Mouse (Mus musculus): ENCODE data around the gene Scly. TPM values are rescaled to one million over a fixed set of nuclear protein-coding genes. Genes with fewer than 3 reads are reported as not detected.

Gene Scly
- polyA plus RNA-seq, 1 experiment from 2014 or later: 98.6 TPM

GRCm38 (mm10) chr1:91321760-91322438 lies 23.8 kb downstream of the Scly start, which contains the start of gene Espnl:
TSS of gene Espnl (plus strand) at chr1:91322075.
- no peak for ATAC-seq
- TF ChIP-seq CTCF (IDR thresholded peaks at IDR 0.05): no peak
- CTCF ChIA-PET: no interaction called here
- POLR2A ChIA-PET: interaction anchor here (1.2 to 1.5 kb wide), 2 partner anchors 9 to 11 kb away, joined by 5 to 6 read pairs; no protein-coding TSS in a partner anchor
- no peak for DNase-seq (ENCODE audit: low read depth, low spot score)
- in situ Hi-C loops (cut with MboI; ENCODE audit: low pct_unique_long_range_greater_than_20kb): no loop called here
- no peaks in the 10 kb centered on the region for H3K27me3 ChIP-seq

- in situ Hi-C loops (cut with MboI; ENCODE audit: low pct_unique_long_range_greater_than_20kb): no loop called here
- CTCF ChIA-PET: interaction anchor here (1.2 kb wide), 1 partner anchor 11 kb away, joined by 4 read pairs; no protein-coding TSS in a partner anchor
- DNase-seq (ENCODE audit: low read depth, low spot score) (no peak), ATAC-seq (no peak)
- H3K27me3 ChIP-seq: no peaks in the 10 kb centered on the region
- TF ChIP-seq CTCF (IDR thresholded peaks at IDR 0.05): no peak
- POLR2A ChIA-PET: no interaction called here
Observed at GRCm38 (mm10) chr1:91324646-91325045, 26.5 kb downstream of the Scly start.

- TF ChIP-seq CTCF (IDR thresholded peaks at IDR 0.05): no peak
- CTCF ChIA-PET: no interaction called here
- ATAC-seq (no peak), DNase-seq (ENCODE audit: low read depth, low spot score) (no peak)
- no peaks in the 10 kb centered on the region for H3K27me3 ChIP-seq
- POLR2A ChIA-PET: no interaction called here
- in situ Hi-C loops (cut with MboI; ENCODE audit: low pct_unique_long_range_greater_than_20kb): no loop called here
Observed at GRCm38 (mm10) chr1:91325488-91326042, 27.4 kb downstream of the Scly start.

- no peaks in the 10 kb centered on the region for H3K27me3 ChIP-seq
- no peak for DNase-seq (ENCODE audit: low read depth, low spot score)
- in situ Hi-C loops (cut with MboI; ENCODE audit: low pct_unique_long_range_greater_than_20kb): no loop called here
- CTCF ChIA-PET: no interaction called here
- ATAC-seq: no peak
- TF ChIP-seq CTCF (IDR thresholded peaks at IDR 0.05): no peak
- POLR2A ChIA-PET: interaction anchor here (0.7 kb wide), 1 partner anchor 497 kb away, joined by 3 read pairs; no protein-coding TSS in a partner anchor
Observed at GRCm38 (mm10) chr1:91332102-91332501, 34.0 kb downstream of the Scly start.

- POLR2A ChIA-PET: interaction anchor here (0.6 kb wide), 1 partner anchor 60 kb away, joined by 3 read pairs; no protein-coding TSS in a partner anchor
- ATAC-seq (no peak), DNase-seq (ENCODE audit: low read depth, low spot score) (no peak)
- H3K27me3 ChIP-seq: no peaks in the 10 kb centered on the region
- TF ChIP-seq CTCF (IDR thresholded peaks at IDR 0.05): no peak
- CTCF ChIA-PET: no interaction called here
- in situ Hi-C loops (cut with MboI; ENCODE audit: low pct_unique_long_range_greater_than_20kb): no loop called here
Observed at GRCm38 (mm10) chr1:91333582-91333981, 35.4 kb downstream of the Scly start.

GRCm38 (mm10) chr1:91337355-91337754 lies 39.2 kb downstream of the Scly start:
- DNase-seq (ENCODE audit: low read depth, low spot score) (no peak), ATAC-seq (no peak)
- in situ Hi-C loops (cut with MboI; ENCODE audit: low pct_unique_long_range_greater_than_20kb): no loop called here
- ChIA-PET CTCF (interaction anchor here (1.0 to 1.6 kb wide), 2 partner anchors 9 to 10 kb away, joined by 3 to 7 read pairs; no protein-coding TSS in a partner anchor), POLR2A (interaction anchor here (1.1 kb wide), 1 partner anchor 16 kb away, joined by 4 read pairs; no protein-coding TSS in a partner anchor)
- no peak for TF ChIP-seq CTCF (IDR thresholded peaks at IDR 0.05)
- H3K27me3 ChIP-seq: no peaks in the 10 kb centered on the region

GRCm38 (mm10) chr1:91344001-91344400 lies 45.9 kb downstream of the Scly start:
- POLR2A ChIA-PET: no interaction called here
- no peak for TF ChIP-seq CTCF (IDR thresholded peaks at IDR 0.05)
- in situ Hi-C loops (cut with MboI; ENCODE audit: low pct_unique_long_range_greater_than_20kb): no loop called here
- no peaks in the 10 kb centered on the region for H3K27me3 ChIP-seq
- CTCF ChIA-PET: no interaction called here
- ATAC-seq (peak; percentile 5), DNase-seq (ENCODE audit: low read depth, low spot score) (no peak)

GRCm38 (mm10) chr1:91344921-91345685 lies 47.0 kb downstream of the Scly start:
- CTCF ChIA-PET: interaction anchor here (0.6 to 3.2 kb wide), 3 partner anchors 32 to 69 kb away, joined by 3 to 21 read pairs (median 12); no protein-coding TSS in a partner anchor
- no peak for ATAC-seq

GRCm38 (mm10) chr1:91346892-91347291 lies 48.8 kb downstream of the Scly start:
- CTCF ChIA-PET: interaction anchor here (0.8 to 3.2 kb wide), 12 partner anchors 8 to 374 kb away, joined by 3 to 21 read pairs (median 4); no protein-coding TSS in a partner anchor

More at GRCm38 (mm10) chr1:91344921-91345685, 47.0 kb downstream of the Scly start:
- POLR2A ChIA-PET: no interaction called here
- no peak for TF ChIP-seq CTCF (IDR thresholded peaks at IDR 0.05)
- no peaks in the 10 kb centered on the region for H3K27me3 ChIP-seq
- DNase-seq (ENCODE audit: low read depth, low spot score): no peak
- in situ Hi-C loops (cut with MboI; ENCODE audit: low pct_unique_long_range_greater_than_20kb): no loop called here

GRCm38 (mm10) chr1:91350841-91351240 lies 52.7 kb downstream of the Scly start, which contains the start of gene Klhl30:
TSS of gene Klhl30 (plus strand) at chr1:91351016.
- TF ChIP-seq CTCF (IDR thresholded peaks at IDR 0.05): no peak
- H3K27me3 ChIP-seq: no peaks in the 10 kb centered on the region
- CTCF ChIA-PET: interaction anchor here (2.8 kb wide), 1 partner anchor 30 kb away, joined by 11 read pairs; no protein-coding TSS in a partner anchor
- DNase-seq (ENCODE audit: low read depth, low spot score) (no peak), ATAC-seq (no peak)
- POLR2A ChIA-PET: interaction anchor here (0.6 to 0.8 kb wide), 2 partner anchors 14 to 43 kb away, joined by 3 to 4 read pairs; no protein-coding TSS in a partner anchor
- in situ Hi-C loops (cut with MboI; ENCODE audit: low pct_unique_long_range_greater_than_20kb): no loop called here

More at GRCm38 (mm10) chr1:91346892-91347291, 48.8 kb downstream of the Scly start:
- no peaks in the 10 kb centered on the region for H3K27me3 ChIP-seq
- POLR2A ChIA-PET: interaction anchor here (1.3 kb wide), 1 partner anchor 137 kb away, joined by 5 read pairs; no protein-coding TSS in a partner anchor
- in situ Hi-C loops (cut with MboI; ENCODE audit: low pct_unique_long_range_greater_than_20kb): no loop called here
- no peak for TF ChIP-seq CTCF (IDR thresholded peaks at IDR 0.05)
- peak; percentile 25 for ATAC-seq
- DNase-seq (ENCODE audit: low read depth, low spot score): no peak
